Mouse (Mus musculus): ENCODE results near the gene Mmp21. TPM values are rescaled to one million over a fixed set of nuclear protein-coding genes. Genes with fewer than 3 reads are reported as not detected.

Gene Mmp21
- polyA plus RNA-seq, 1 experiment from 2014 or later: 0.11 TPM

DNA sequence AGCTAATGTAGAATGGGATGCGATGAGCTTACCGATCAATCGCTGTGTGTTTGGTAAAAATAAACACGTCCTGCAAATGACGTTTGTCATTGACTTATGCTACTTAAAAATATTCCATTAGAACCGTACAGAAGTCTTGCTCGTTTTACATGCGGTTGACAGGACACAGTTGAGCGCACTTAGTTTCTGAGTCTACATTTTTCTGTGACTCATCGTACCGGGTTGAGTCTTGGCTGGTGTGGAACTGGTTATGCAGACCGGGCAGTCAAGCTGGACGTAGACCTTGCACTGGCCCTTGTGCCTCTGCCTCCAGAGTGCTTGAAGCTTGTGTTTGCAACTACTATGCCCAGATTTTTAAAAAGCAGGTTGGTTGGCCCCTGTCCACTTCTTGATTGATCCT is 41.6 kb downstream of the Mmp21 start:
- Histone ChIP-seq H3K9ac (ENCODE audit: low read depth, low read length) (peak overlapping the region; percentile 97), H3K9me3 (replicated peaks; ENCODE audit: control insufficient read depth, low read length) (no peaks in the 10 kb centered on the region), H3K27ac (ENCODE audit: low read depth, low read length) (peak overlapping the region; percentile 78; the same call in 1 of the 2 replicates), H3K4me2 (peak overlapping the region; percentile 92), H3K4me1 (ENCODE audit: control insufficient read depth, insufficient read depth, low read length) (peaks cover 5% of the 10 kb centered on the region; the same call in 1 of the 2 replicates), H3K4me3 (ENCODE audit: low read depth, low read length) (peak overlapping the region; percentile 96), H3K36me3 (ENCODE audit: control insufficient read depth, insufficient read depth, low read length) (peaks cover 18% of the 10 kb centered on the region), H3K27me3 (ENCODE audit: control insufficient read depth, insufficient read depth, low read length) (no peaks in the 10 kb centered on the region)
- 11% methylated on average over 13 of the region's 13 CpGs for WGBS (ENCODE audit: insufficient replicate concordance)
- ATAC-seq (replicated peaks; ENCODE audit: insufficient number of reproducible peaks, low FRiP score, low TSS enrichment): no peak

DNA sequence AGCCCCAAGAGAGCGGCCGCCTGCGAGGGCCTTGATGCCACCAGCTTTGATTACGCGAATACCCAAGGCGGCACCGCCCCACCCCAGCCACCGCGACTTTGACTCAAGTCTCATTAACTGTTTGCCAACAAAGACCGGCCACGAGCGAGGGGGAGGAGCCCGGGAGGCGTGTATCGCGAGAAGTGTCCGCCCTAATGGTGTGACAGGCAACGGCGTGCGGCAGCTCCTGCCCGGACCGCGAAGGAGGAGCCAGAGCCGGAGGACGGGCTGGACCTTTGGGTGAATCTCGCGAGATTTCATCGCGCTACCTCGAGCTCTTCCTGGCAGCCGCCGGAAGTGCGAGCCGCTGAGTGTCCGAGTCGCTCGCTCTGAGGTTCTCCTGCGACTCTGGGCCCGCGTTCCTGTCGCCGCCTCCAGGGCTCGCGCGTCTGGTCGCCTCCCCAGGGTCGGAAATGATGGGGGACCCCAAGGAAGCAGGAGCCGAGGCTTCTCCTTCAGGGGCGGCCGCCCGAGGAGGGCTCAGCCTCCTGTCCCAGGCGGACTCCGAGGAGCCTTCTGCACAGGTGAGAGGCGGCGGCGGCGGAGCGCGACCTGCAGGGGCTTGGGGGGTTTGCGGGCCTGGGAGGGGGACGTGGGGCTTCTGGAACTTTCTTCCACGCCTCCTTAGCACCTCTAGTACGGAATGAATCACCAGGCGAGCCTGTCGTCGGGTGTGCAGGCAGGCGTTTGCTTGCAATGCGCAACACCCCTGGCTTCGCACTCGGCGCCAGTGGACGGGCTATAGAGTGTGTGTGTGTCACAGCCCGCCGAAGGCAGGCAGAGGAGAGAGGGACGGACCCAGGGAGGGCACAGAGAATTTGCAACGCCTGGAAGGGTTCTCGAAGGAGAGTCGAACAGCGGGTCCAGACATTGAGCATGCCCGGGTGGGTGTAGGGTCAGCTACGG is 42.2 kb downstream of the Mmp21 start, which contains the start of gene Edrf1:
Gene Edrf1 (plus strand): TSS at position 183 of the 945 bp plus-strand sequence.
- WGBS (ENCODE audit: insufficient replicate concordance): under 1% methylated on average over 80 of the region's 81 CpGs
- no peaks in the 10 kb centered on the region for H3K9me3 ChIP-seq (replicated peaks; ENCODE audit: control insufficient read depth, low read length)

DNA sequence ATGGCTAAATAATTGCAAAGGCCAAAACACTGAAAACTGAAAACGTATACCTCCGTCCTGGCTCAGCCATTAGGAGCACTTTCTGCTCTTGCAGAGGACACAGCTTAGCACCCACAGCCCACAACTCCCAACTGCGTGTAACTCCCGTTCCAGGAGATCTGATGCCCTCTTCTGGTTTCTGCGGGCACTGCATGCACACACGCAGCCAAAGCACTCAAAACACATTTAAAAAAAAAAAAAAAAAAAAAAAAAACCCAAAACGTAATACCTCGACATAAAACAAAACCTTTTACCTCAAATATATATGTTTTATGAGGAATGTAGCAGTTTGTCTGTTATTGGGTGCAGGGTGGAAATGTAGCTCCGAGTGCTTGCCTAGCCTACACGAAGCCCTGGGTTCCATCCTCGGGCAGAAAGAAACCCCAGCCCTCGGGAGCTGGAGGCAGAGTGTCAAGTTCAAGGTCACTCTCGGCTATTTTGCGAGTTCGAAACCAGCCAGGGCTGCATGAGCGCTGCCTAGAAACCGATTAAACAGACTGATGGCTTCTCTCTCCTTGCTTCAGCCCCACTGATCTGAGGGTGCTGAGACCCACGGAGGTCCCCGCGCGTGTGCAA is 43.0 kb downstream of the Mmp21 start:
- peak overlapping the region; percentile 75 for H3K27ac ChIP-seq (ENCODE audit: low read depth, low read length)
- peaks cover 8% of the 10 kb centered on the region for H3K36me3 ChIP-seq (ENCODE audit: control insufficient read depth, insufficient read depth, low read length)
- H3K4me2 ChIP-seq: peak overlapping the region; percentile 92
- peak overlapping the region; percentile 83 for H3K9ac ChIP-seq (ENCODE audit: low read depth, low read length)
- no peaks in the 10 kb centered on the region for H3K9me3 ChIP-seq (replicated peaks; ENCODE audit: control insufficient read depth, low read length)
- ATAC-seq (replicated peaks; ENCODE audit: insufficient number of reproducible peaks, low FRiP score, low TSS enrichment): 0 out of 2 replicates have a peak, but pooled peaks have one; percentile 1
- WGBS (ENCODE audit: insufficient replicate concordance): 3% methylated on average over 21 of the region's 21 CpGs
- peaks cover 5% of the 10 kb centered on the region; the same call in 1 of the 2 replicates for H3K4me1 ChIP-seq (ENCODE audit: control insufficient read depth, insufficient read depth, low read length)
- H3K27me3 ChIP-seq (ENCODE audit: control insufficient read depth, insufficient read depth, low read length): no peaks in the 10 kb centered on the region
- peak overlapping the region; percentile 96 for H3K4me3 ChIP-seq (ENCODE audit: low read depth, low read length)

More for the DNA sequence above, 42.2 kb downstream of the Mmp21 start, which contains the start of gene Edrf1:
- ATAC-seq (replicated peaks; ENCODE audit: insufficient number of reproducible peaks, low FRiP score, low TSS enrichment): peak; percentile 99
- H3K27me3 ChIP-seq (ENCODE audit: control insufficient read depth, insufficient read depth, low read length): no peaks in the 10 kb centered on the region
- H3K36me3 ChIP-seq (ENCODE audit: control insufficient read depth, insufficient read depth, low read length): peaks cover 11% of the 10 kb centered on the region
- peak within 1 kb of the TSS; percentile 97 for H3K9ac ChIP-seq (ENCODE audit: low read depth, low read length)
- H3K4me2 ChIP-seq: peak within 1 kb of the TSS; percentile 92
- H3K4me3 ChIP-seq (ENCODE audit: low read depth, low read length): peak within 1 kb of the TSS; percentile 96
- peak within 1 kb of the TSS; percentile 78 for H3K27ac ChIP-seq (ENCODE audit: low read depth, low read length)
- peaks cover 5% of the 10 kb centered on the region; the same call in 1 of the 2 replicates for H3K4me1 ChIP-seq (ENCODE audit: control insufficient read depth, insufficient read depth, low read length)

DNA sequence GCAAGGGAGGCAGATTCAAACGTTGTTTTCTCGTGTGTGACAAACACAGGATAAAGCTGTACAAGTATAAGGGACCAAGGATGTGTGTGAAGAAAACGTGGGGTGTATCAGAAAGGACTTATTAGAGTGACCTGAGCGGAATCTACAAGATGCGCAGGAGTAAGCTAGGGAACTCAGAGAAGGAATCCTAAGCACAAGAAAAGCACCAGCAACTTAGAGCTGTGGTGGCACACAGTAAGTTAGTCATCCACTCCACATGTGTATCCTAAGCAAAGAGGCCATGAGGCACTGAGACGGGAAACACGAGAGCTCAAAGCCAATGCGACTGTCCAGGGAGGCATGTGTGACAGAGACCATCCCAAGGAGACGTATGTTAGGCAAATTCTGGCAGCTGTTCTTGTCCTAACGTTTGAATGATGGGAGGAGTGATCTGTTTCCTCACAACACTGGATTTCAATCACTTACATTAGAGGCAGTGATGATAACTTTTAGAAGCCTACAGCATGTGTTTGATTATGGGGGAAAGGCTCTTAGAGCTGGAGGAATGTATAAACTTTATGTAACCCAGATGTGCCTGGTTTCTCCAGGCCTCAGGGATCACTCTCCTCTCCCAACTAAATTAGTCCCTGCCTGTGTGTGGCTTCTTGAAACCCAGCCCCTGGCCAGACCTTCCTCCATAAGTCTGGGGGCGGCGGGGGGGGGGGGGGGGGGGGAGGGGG is 44.8 kb downstream of the Mmp21 start:
- Histone ChIP-seq H3K9me3 (replicated peaks; ENCODE audit: control insufficient read depth, low read length) (no peaks in the 10 kb centered on the region), H3K27ac (ENCODE audit: low read depth, low read length) (no peak overlapping the region), H3K9ac (ENCODE audit: low read depth, low read length) (no peak overlapping the region), H3K36me3 (ENCODE audit: control insufficient read depth, insufficient read depth, low read length) (no peaks in the 10 kb centered on the region), H3K27me3 (ENCODE audit: control insufficient read depth, insufficient read depth, low read length) (no peaks in the 10 kb centered on the region), H3K4me2 (no peak overlapping the region), H3K4me1 (ENCODE audit: control insufficient read depth, insufficient read depth, low read length) (peaks cover 5% of the 10 kb centered on the region; the same call in 1 of the 2 replicates), H3K4me3 (ENCODE audit: low read depth, low read length) (no peak overlapping the region)
- WGBS (ENCODE audit: insufficient replicate concordance): 52% methylated on average over 10 of the region's 12 CpGs
- no peak for ATAC-seq (replicated peaks; ENCODE audit: insufficient number of reproducible peaks, low FRiP score, low TSS enrichment)

DNA sequence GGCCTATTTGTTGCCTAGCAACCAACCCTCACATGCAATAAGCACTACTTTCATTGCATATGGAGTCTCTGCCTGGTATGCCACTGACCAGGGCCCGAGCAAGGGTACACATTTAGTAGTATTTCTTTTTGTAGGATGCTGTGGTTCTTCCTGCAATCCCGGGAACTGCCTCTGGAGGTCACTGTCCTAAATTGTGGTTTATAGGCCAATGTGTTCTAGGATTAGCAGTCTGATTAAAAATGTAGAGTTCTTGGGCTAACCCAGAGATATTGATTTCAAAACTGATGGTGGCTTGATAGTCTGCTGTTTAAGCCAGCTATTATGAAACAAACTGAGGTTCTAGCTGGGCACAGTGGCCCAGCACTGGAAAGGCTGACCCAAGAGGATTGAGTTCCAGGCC is 47.4 kb downstream of the Mmp21 start:
- WGBS (ENCODE audit: insufficient replicate concordance): 29% methylated on average over 2 of the region's 2 CpGs
- no peak overlapping the region for H3K4me2 ChIP-seq
- H3K9me3 ChIP-seq (replicated peaks; ENCODE audit: control insufficient read depth, low read length): no peaks in the 10 kb centered on the region
- ATAC-seq (replicated peaks; ENCODE audit: insufficient number of reproducible peaks, low FRiP score, low TSS enrichment): no peak
- H3K27me3 ChIP-seq (ENCODE audit: control insufficient read depth, insufficient read depth, low read length): no peaks in the 10 kb centered on the region
- H3K9ac ChIP-seq (ENCODE audit: low read depth, low read length): no peak overlapping the region
- H3K4me1 ChIP-seq (ENCODE audit: control insufficient read depth, insufficient read depth, low read length): no peaks in the 10 kb centered on the region
- no peaks in the 10 kb centered on the region for H3K36me3 ChIP-seq (ENCODE audit: control insufficient read depth, insufficient read depth, low read length)
- no peak overlapping the region for H3K27ac ChIP-seq (ENCODE audit: low read depth, low read length)
- H3K4me3 ChIP-seq (ENCODE audit: low read depth, low read length): no peak overlapping the region

DNA sequence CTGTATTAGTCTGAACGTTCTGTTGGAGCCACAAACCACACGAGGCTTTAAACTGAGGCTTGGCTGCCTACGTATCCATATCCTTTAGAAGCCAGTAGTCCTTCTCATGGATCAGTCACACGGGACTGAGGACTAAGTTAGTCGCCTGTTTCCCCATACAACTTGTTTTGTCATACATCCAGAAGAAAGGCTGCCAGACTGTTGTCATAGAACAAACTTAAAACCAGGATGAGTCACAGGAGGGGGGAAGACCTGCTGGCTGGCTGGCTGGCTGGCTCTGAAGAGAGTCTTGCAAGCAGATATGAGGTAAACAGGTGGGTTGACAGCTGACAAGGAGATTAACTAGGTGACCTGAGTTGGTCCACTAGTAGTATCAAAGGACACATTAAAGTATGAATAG is 49.0 kb downstream of the Mmp21 start:
- no peaks in the 10 kb centered on the region for H3K4me1 ChIP-seq (ENCODE audit: control insufficient read depth, insufficient read depth, low read length)
- no peak for ATAC-seq (replicated peaks; ENCODE audit: insufficient number of reproducible peaks, low FRiP score, low TSS enrichment)
- H3K36me3 ChIP-seq (ENCODE audit: control insufficient read depth, insufficient read depth, low read length): no peaks in the 10 kb centered on the region
- no peaks in the 10 kb centered on the region for H3K9me3 ChIP-seq (replicated peaks; ENCODE audit: control insufficient read depth, low read length)
- no peak overlapping the region for H3K9ac ChIP-seq (ENCODE audit: low read depth, low read length)
- H3K27me3 ChIP-seq (ENCODE audit: control insufficient read depth, insufficient read depth, low read length): no peaks in the 10 kb centered on the region
- no peak overlapping the region for H3K4me2 ChIP-seq
- 76% methylated on average over 5 of the region's 5 CpGs for WGBS (ENCODE audit: insufficient replicate concordance)
- no peak overlapping the region for H3K4me3 ChIP-seq (ENCODE audit: low read depth, low read length)
- no peak overlapping the region for H3K27ac ChIP-seq (ENCODE audit: low read depth, low read length)

DNA sequence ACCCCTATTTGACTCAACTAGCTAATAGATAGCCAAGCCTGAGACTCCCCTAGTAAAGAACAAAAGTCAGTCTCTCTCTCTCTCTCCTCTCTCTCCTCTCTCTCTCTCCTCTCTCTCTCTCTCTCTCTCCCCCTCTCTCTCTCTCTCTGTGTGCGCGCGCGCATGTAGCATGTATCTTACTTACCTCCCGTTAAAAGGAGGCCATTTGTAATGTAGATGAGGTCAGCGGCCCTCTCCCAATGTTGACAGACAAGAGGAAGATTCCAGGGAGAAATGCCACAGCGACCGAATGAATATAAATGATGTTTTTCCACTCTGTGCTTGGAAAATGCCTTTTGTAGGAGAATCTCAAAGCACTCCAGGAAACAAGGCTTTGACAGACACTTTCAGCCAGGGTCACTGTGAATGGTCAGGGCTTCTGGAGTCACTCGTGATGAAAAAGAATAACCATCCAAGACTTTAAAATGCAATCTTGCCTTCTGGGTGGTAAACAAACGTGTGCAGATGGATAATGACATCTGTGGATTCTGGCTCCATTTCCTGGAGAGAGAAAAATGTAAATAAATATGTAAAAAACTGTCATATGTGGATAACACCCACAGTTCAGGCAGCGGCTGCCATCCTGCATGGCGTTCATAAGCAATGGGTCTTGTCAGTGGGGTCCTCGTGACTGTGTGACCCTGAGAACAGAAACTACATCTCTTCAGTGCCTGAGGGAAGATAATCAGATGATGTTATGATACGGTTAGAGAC is 52.5 kb downstream of the Mmp21 start:
- no peaks in the 10 kb centered on the region for H3K9me3 ChIP-seq (replicated peaks; ENCODE audit: control insufficient read depth, low read length)
- no peak overlapping the region for H3K4me3 ChIP-seq (ENCODE audit: low read depth, low read length)
- no peak for ATAC-seq (replicated peaks; ENCODE audit: insufficient number of reproducible peaks, low FRiP score, low TSS enrichment)
- H3K4me1 ChIP-seq (ENCODE audit: control insufficient read depth, insufficient read depth, low read length): no peaks in the 10 kb centered on the region
- H3K27me3 ChIP-seq (ENCODE audit: control insufficient read depth, insufficient read depth, low read length): no peaks in the 10 kb centered on the region
- H3K27ac ChIP-seq (ENCODE audit: low read depth, low read length): no peak overlapping the region
- H3K4me2 ChIP-seq: no peak overlapping the region
- no peaks in the 10 kb centered on the region for H3K36me3 ChIP-seq (ENCODE audit: control insufficient read depth, insufficient read depth, low read length)
- 59% methylated on average over 14 of the region's 14 CpGs for WGBS (ENCODE audit: insufficient replicate concordance)
- H3K9ac ChIP-seq (ENCODE audit: low read depth, low read length): no peak overlapping the region

Measured in heart, embryonic 11.5 days (tissue).